In the genomic region with DNA sequence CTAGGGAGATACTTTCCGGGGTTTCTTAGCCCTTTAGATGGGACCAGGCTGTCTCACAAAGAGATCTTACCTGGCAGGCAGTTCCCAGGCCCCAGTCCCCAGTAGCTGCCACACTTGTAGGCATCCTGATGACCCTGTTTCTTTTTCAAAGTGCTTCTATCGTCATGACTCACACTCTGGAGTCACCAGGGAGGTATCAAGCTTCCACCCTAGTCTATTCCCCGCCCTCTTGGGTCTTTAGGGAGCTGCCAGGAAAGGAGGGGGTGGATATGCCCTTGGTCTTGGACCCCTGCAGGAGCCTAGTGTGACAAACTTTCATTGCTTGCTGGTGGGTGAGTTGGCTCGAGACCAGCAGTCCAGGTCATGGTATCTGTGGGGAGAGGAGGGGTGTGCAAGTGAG, we compare ENCODE assay signal across 9 mouse cellular contexts. TPM values are rescaled to one million over a fixed set of nuclear protein-coding genes. Genes with fewer than 3 reads are reported as not detected.
DNase-seq lines count a peak whose midpoint lies in the region; ATAC-seq and TF ChIP-seq lines count a peak whose summit lies in the region.
"Had no signal": no experiment of that assay in that cellular context is flagged by ENCODE, and none has a peak within 500 bp of the region (broad histone marks: within the 10 kb centered on the region; RNA-seq: fewer than 3 reads in every experiment).

No protein-coding gene starts in this region.

- H3K4me3 ChIP-seq in heart, postnatal 0 days (ENCODE audit: low read depth, low read length) = no peak overlapping the region
- peak overlapping the region; percentile 77 for H3K4me3 ChIP-seq in hindbrain, embryonic 12.5 days
- H3K4me3 ChIP-seq in midbrain, embryonic 16.5 days (ENCODE audit: low read depth, low read length) = peak overlapping the region; percentile 71
- H3K4me3 ChIP-seq: erythroblast, embryonic 14.5 days had no signal

- H3K9ac ChIP-seq in heart, postnatal 0 days (replicated peaks; ENCODE audit: low read depth, low read length) = no peak overlapping the region
- 0 out of 2 replicates have a peak overlapping the region, but pooled peaks have one; percentile 89 for H3K9ac ChIP-seq in hindbrain, embryonic 12.5 days
- H3K9ac ChIP-seq in midbrain, embryonic 16.5 days (ENCODE audit: low read depth, low read length) = peak overlapping the region; percentile 94

- TF ChIP-seq EP300 in heart, postnatal 0 days (IDR thresholded peaks at IDR 0.05; ENCODE audit: low read depth) = no peak

- no peak for DNase-seq in heart, postnatal 0 days (ENCODE audit: low spot score)
- no peak for DNase-seq in heart, adult 9 months (ENCODE audit: low spot score in 2 of 2)
- peak; percentile 68 for DNase-seq in brain, adult 2 months (ENCODE audit: low read depth, low spot score)
- no peak for DNase-seq in adrenal gland, postnatal 36 days
- DNase-seq in left cerebral cortex, postnatal 10 days (ENCODE audit: extremely low spot score in 1 of 2, low spot score in 2 of 2) = no peak
- no peak for DNase-seq in embryo, embryonic 10 days (ENCODE audit: low spot score)

- H3K27ac ChIP-seq in heart, postnatal 0 days (ENCODE audit: low read depth) = no peak overlapping the region
- no peak overlapping the region for H3K27ac ChIP-seq in hindbrain, embryonic 12.5 days
- 0 out of 2 replicates have a peak overlapping the region, but pooled peaks have one; percentile 15 for H3K27ac ChIP-seq in midbrain, embryonic 16.5 days (ENCODE audit: low read length)

- peaks cover 48% of the 10 kb centered on the region for H3K27me3 ChIP-seq in heart, postnatal 0 days (ENCODE audit: control insufficient read depth, insufficient read depth, low read length)
- peaks cover 43% of the 10 kb centered on the region for H3K27me3 ChIP-seq in hindbrain, embryonic 12.5 days
- no peaks in the 10 kb centered on the region for H3K27me3 ChIP-seq in midbrain, embryonic 16.5 days (ENCODE audit: control insufficient read depth, insufficient read depth, low read depth, low read length)

- H3K4me2 ChIP-seq in heart, postnatal 0 days (ENCODE audit: low read depth, low read length) = 0 out of 2 replicates have a peak overlapping the region, but pooled peaks have one; percentile 86
- peak overlapping the region; percentile 98 for H3K4me2 ChIP-seq in hindbrain, embryonic 12.5 days (replicated peaks)
- H3K4me2 ChIP-seq in midbrain, embryonic 16.5 days (ENCODE audit: low read length) = peak overlapping the region; percentile 70

- H3K9me3 ChIP-seq in heart, postnatal 0 days (replicated peaks; ENCODE audit: control insufficient read depth, low read length) = no peaks in the 10 kb centered on the region
- H3K9me3 ChIP-seq in hindbrain, embryonic 12.5 days (replicated peaks) = no peaks in the 10 kb centered on the region
- no peaks in the 10 kb centered on the region for H3K9me3 ChIP-seq in midbrain, embryonic 16.5 days (replicated peaks; ENCODE audit: control insufficient read depth, low read length, poor library complexity, severe bottlenecking)

- ATAC-seq in heart, postnatal 0 days (ENCODE audit: insufficient read depth, low read depth) = no peak
- ATAC-seq in hindbrain, embryonic 12.5 days (ENCODE audit: low FRiP score) = no peak
- ATAC-seq in midbrain, embryonic 16.5 days = no peak

- no peaks in the 10 kb centered on the region for H3K36me3 ChIP-seq in heart, postnatal 0 days (replicated peaks; ENCODE audit: control insufficient read depth, insufficient read depth, low read length)
- no peaks in the 10 kb centered on the region for H3K36me3 ChIP-seq in hindbrain, embryonic 12.5 days
- H3K36me3 ChIP-seq in midbrain, embryonic 16.5 days (ENCODE audit: control insufficient read depth, insufficient read depth, low read length) = no peaks in the 10 kb centered on the region

- 42% methylated on average over 4 of the region's 4 CpGs for WGBS in heart, postnatal 0 days
- 43% methylated on average over 4 of the region's 4 CpGs for WGBS in hindbrain, embryonic 12.5 days
- 48% methylated on average over 4 of the region's 4 CpGs for WGBS in midbrain, embryonic 16.5 days

- no peaks in the 10 kb centered on the region for H3K4me1 ChIP-seq in heart, postnatal 0 days (ENCODE audit: control insufficient read depth, insufficient read depth)
- peaks cover 40% of the 10 kb centered on the region for H3K4me1 ChIP-seq in hindbrain, embryonic 12.5 days
- H3K4me1 ChIP-seq in midbrain, embryonic 16.5 days (ENCODE audit: control insufficient read depth, insufficient read depth, low read length) = peaks cover 51% of the 10 kb centered on the region

- intact Hi-C loops in left cerebral cortex, postnatal 10 days (cut with DNase I) = loop anchor here (2.0 kb wide), 1 partner anchor 112 kb away; no protein-coding TSS in a partner anchor

- TF ChIP-seq CTCF in heart, postnatal 0 days (IDR thresholded peaks at IDR 0.05; ENCODE audit: low read depth) = no peak

RNA-seq across cellular contexts. Expression of gene Chst1, which starts 1.7 kb away (rescaled TPM):
- total RNA-seq in heart, postnatal 0 days (2014; rRNA removed; ENCODE audit: low replicate concordance) = 1.5 and 2.3 TPM in 2 replicates
- polyA plus RNA-seq in heart, postnatal 0 days (2015; fragmentation: Nextera tagmentation; extraction: Ambion mirVana) = 1.5 and 1.7 TPM in 2 replicates
- 11.1 and 12.2 TPM in 2 replicates for polyA plus RNA-seq in hindbrain, embryonic 12.5 days (2016; fragmentation: Nextera tagmentation; extraction: Ambion mirVana)
- polyA plus RNA-seq in midbrain, embryonic 16.5 days (2015; fragmentation: Nextera tagmentation; extraction: Ambion mirVana) = 51.2 and 54.6 TPM in 2 replicates
- 10 to 100 TPM; 10.2 to 15.1 TPM for total RNA-seq in adrenal gland, postnatal 36 days (2021)
- 100 to 1,000 TPM; 154 to 161 TPM for total RNA-seq in left cerebral cortex, postnatal 10 days (2021)
- polyA plus RNA-seq: erythroblast, embryonic 14.5 days had no signal

Comparison
In these comparisons a context has a peak if more than half of its experiments do, and no peak if none do; other contexts are left out.
1. RNA of gene Chst1, which starts 1.7 kb away (total RNA-seq): 154 to 161 TPM in left cerebral cortex, postnatal 10 days; 10.2 to 15.1 TPM in adrenal gland, postnatal 36 days and 1.5 to 2.3 TPM in heart, postnatal 0 days; every median in the first group is over 4 times any median in the second.
2. Peak in every context shown above with its lines, with median percentiles within 50 percentile points of each other: H3K4me2 ChIP-seq.